Mouse (Mus musculus) MEL (cell line): ENCODE measurements at regions not wholly inside any gene's neighbourhood (a gene's known extent, or its start where the extent isn't known, plus 50 kb on each side); places are given as distances from the start of the nearest gene placed in this dataset.

ENCODE experiments used
- BHLHE40 ChIP-seq: IDR thresholded peaks from 2 replicates; pipeline ENCODE4 v1.6.1; 2012; ENCODE audit warnings: low read depth, mild to moderate bottlenecking, inconsistent platforms, low read length, improper control_type of control experiment, borderline replicate concordance
- CTCF ChIP-seq, 3 experiments: IDR thresholded peaks in 2 of 3; conservative IDR thresholded peaks in 1 of 3; 2 replicates each; pipeline ENCODE4 v1.5.1; 2011 to 2012; ENCODE audit warnings: low read length in 3 of 3, low read depth in 2 of 3, mild to moderate bottlenecking in 2 of 3, improper control_type of control experiment in 1 of 3, inconsistent platforms in 1 of 3, mixed read lengths in 1 of 3, moderate library complexity in 1 of 3; ENCODE audit not compliant: control insufficient read depth in 1 of 3, insufficient read depth in 1 of 3, poor library complexity in 1 of 3, severe bottlenecking in 1 of 3
- E2F4 ChIP-seq: IDR thresholded peaks from 2 replicates; pipeline ENCODE4 v1.6.1; 2011; ENCODE audit warnings: low read depth, low read length, improper control_type of control experiment, borderline replicate concordance
- MAFK ChIP-seq: IDR thresholded peaks from 2 replicates; pipeline ENCODE4 v1.6.1; 2011; ENCODE audit warnings: low read depth, mild to moderate bottlenecking, low read length, improper control_type of control experiment, borderline replicate concordance
- MAZ ChIP-seq: IDR thresholded peaks from 2 replicates; pipeline ENCODE4 v1.6.1; 2012; ENCODE audit warnings: low read depth, mild to moderate bottlenecking, inconsistent platforms, low read length, improper control_type of control experiment
- POLR2A ChIP-seq, 2 experiments: IDR thresholded peaks; 2 replicates each; pipeline ENCODE4 v1.6.1; 2011 to 2012; ENCODE audit warnings: low read length in 2 of 2, mild to moderate bottlenecking in 2 of 2, control low read depth in 1 of 2, improper control_type of control experiment in 1 of 2, low read depth in 1 of 2, moderate library complexity in 1 of 2; ENCODE audit not compliant: control insufficient read depth in 1 of 2, insufficient read depth in 1 of 2, poor library complexity in 1 of 2
- ZMIZ1 ChIP-seq: IDR thresholded peaks from 2 replicates; pipeline ENCODE4 v1.6.1; 2012; ENCODE audit warnings: low read depth, mild to moderate bottlenecking, inconsistent platforms, low read length, improper control_type of control experiment, moderate library complexity

- TF ChIP-seq POLR2A (IDR thresholded peaks at IDR 0.05; ENCODE audit: control insufficient read depth in 1 of 2, insufficient read depth in 1 of 2, low read depth in 1 of 2, low read length in 2 of 2, poor library complexity in 1 of 2) = no peak
- TF ChIP-seq BHLHE40 = no peak
- TF ChIP-seq CTCF (IDR thresholded peaks at IDR 0.05 in 2 of 3, conservative IDR thresholded peaks at IDR 0.05 in 1 of 3; ENCODE audit: control insufficient read depth in 1 of 3, insufficient read depth in 1 of 3, low read depth in 2 of 3, low read length in 3 of 3, poor library complexity in 1 of 3, severe bottlenecking in 1 of 3) = no peak
- TF ChIP-seq MAZ = no peak
- TF ChIP-seq ZMIZ1 = no peak
- no peak for TF ChIP-seq E2F4
- no peak for TF ChIP-seq MAFK
Observed at GRCm38 (mm10) chr12:54407301-54407896, 203.7 kb upstream of the Egln3 start.
